Mouse (Mus musculus): ENCODE measurements around the gene Pced1b.
"Not testable (repeated sequence)": the region's sequence is repeated elsewhere in the genome, so short reads cannot be mapped to it uniquely, and the experiment has no call there.

Gene Pced1b

GRCm38 (mm10) chr15:97337636-97338352 is 90.9 kb downstream of the Pced1b start:
- DNase-seq (ENCODE audit: extremely low read depth, low read depth, low spot score): no peak

GRCm38 (mm10) chr15:97338377-97339060 is 91.6 kb downstream of the Pced1b start:
- DNase-seq (ENCODE audit: extremely low read depth, low read depth, low spot score): no peak

- DNase-seq (ENCODE audit: extremely low read depth, low read depth, low spot score): no peak
These were observed 95.4 kb downstream of the Pced1b start for GRCm38 (mm10) chr15:97342336-97342735.

- no peak for DNase-seq (ENCODE audit: extremely low read depth, low read depth, low spot score)
These were observed 96.0 kb downstream of the Pced1b start for GRCm38 (mm10) chr15:97342945-97343344.

- no peak for DNase-seq (ENCODE audit: extremely low read depth, low read depth, low spot score)
These were observed 97.0 kb downstream of the Pced1b start for GRCm38 (mm10) chr15:97343921-97344320.

GRCm38 (mm10) chr15:97345110-97345509 is 98.2 kb downstream of the Pced1b start:
- DNase-seq (ENCODE audit: extremely low read depth, low read depth, low spot score): no peak

GRCm38 (mm10) chr15:97345917-97346316 is 99.0 kb downstream of the Pced1b start:
- DNase-seq (ENCODE audit: extremely low read depth, low read depth, low spot score): no peak

GRCm38 (mm10) chr15:97346413-97346812 is 99.5 kb downstream of the Pced1b start:
- no peak for DNase-seq (ENCODE audit: extremely low read depth, low read depth, low spot score)

GRCm38 (mm10) chr15:97346897-97347296 is 100.0 kb downstream of the Pced1b start:
- no peak for DNase-seq (ENCODE audit: extremely low read depth, low read depth, low spot score)

- DNase-seq (ENCODE audit: extremely low read depth, low read depth, low spot score): no peak
These were observed 101.8 kb downstream of the Pced1b start for GRCm38 (mm10) chr15:97348566-97349315.

- DNase-seq (ENCODE audit: extremely low read depth, low read depth, low spot score): no peak
These were observed 103.6 kb downstream of the Pced1b start for GRCm38 (mm10) chr15:97350528-97350927.

GRCm38 (mm10) chr15:97351016-97351415 is 104.1 kb downstream of the Pced1b start:
- no peak for DNase-seq (ENCODE audit: extremely low read depth, low read depth, low spot score)

- DNase-seq (ENCODE audit: extremely low read depth, low read depth, low spot score): no peak
These were observed 104.8 kb downstream of the Pced1b start for GRCm38 (mm10) chr15:97351681-97352080.

- no peak for DNase-seq (ENCODE audit: extremely low read depth, low read depth, low spot score)
These were observed 108.9 kb downstream of the Pced1b start for GRCm38 (mm10) chr15:97355676-97356303.

- DNase-seq (ENCODE audit: extremely low read depth, low read depth, low spot score): no peak
These were observed 110.1 kb downstream of the Pced1b start for GRCm38 (mm10) chr15:97357016-97357415.

- no peak for DNase-seq (ENCODE audit: extremely low read depth, low read depth, low spot score)
These were observed 114.2 kb downstream of the Pced1b start for GRCm38 (mm10) chr15:97360842-97361770.

GRCm38 (mm10) chr15:97361771-97362171 is 114.9 kb downstream of the Pced1b start:
- DNase-seq (ENCODE audit: extremely low read depth, low read depth, low spot score): no peak

GRCm38 (mm10) chr15:97364271-97364670 is 117.4 kb downstream of the Pced1b start:
- DNase-seq (ENCODE audit: extremely low read depth, low read depth, low spot score): not testable (repeated sequence)

GRCm38 (mm10) chr15:97364968-97365367 is 118.1 kb downstream of the Pced1b start:
- no peak for DNase-seq (ENCODE audit: extremely low read depth, low read depth, low spot score)

GRCm38 (mm10) chr15:97368035-97368608 is 121.2 kb downstream of the Pced1b start:
- DNase-seq (ENCODE audit: extremely low read depth, low read depth, low spot score): no peak
